Mouse (Mus musculus) liver, embryonic 14.5 days (tissue): ENCODE measurements around the gene Shank2. TPM values are rescaled to one million over a fixed set of nuclear protein-coding genes. Genes with fewer than 3 reads are reported as not detected.

Source experiments
- ATAC-seq: fragments of 200-750 bp; cut with Nextera tagmentation; 2 replicates; pipeline ENCODE4 v1.8.0; 2017; ENCODE audit warnings: moderate number of reproducible peaks, mild to moderate bottlenecking, moderate library complexity; ENCODE audit not compliant: insufficient read depth
- DNase-seq, 3 experiments: peaks; one replicate each; pipeline ENCODE4 v3.0.0-alpha.2; 2012 to 2013; ENCODE audit warnings: low read depth in 3 of 3, low spot score in 3 of 3
- H3K27ac ChIP-seq: fragments of 300-500 bp; sonication (generic); 2 replicates; pipeline ENCODE4 v1.5.1; 2014; ENCODE audit warnings: moderate library complexity, mild to moderate bottlenecking, control low read depth, inconsistent platforms
- H3K27me3 ChIP-seq: fragments of 300-500 bp; sonication (generic); 2 replicates; pipeline ENCODE4 v1.6.1; 2014; ENCODE audit warnings: mild to moderate bottlenecking, low read length, moderate library complexity; ENCODE audit not compliant: control insufficient read depth, insufficient read depth
- H3K36me3 ChIP-seq: fragments of 300-500 bp; sonication (generic); replicated peaks from 2 replicates; pipeline ENCODE4 v1.6.1; 2014; ENCODE audit warnings: low read depth; ENCODE audit not compliant: control insufficient read depth, insufficient read depth
- H3K4me1 ChIP-seq, 2 experiments: fragments of 200-500 bp in 1 of 2; fragments of 300-500 bp in 1 of 2; sonication (generic) in 1 of 2; replicated peaks; 2 replicates each; pipeline ENCODE4 v1.6.1; 2012 to 2014; ENCODE audit warnings: antibody characterized with exemption in 1 of 2, inconsistent platforms in 1 of 2, low read length in 1 of 2; ENCODE audit not compliant: control insufficient read depth in 2 of 2, insufficient read depth in 2 of 2
- H3K4me2 ChIP-seq: fragments of 300-500 bp; sonication (generic); 2 replicates; pipeline ENCODE4 v1.6.1; 2014; ENCODE audit warnings: low read depth, mild to moderate bottlenecking, control low read depth, moderate library complexity
- H3K4me3 ChIP-seq, 2 experiments: fragments of 200-500 bp in 1 of 2; fragments of 300-500 bp in 1 of 2; sonication (generic) in 1 of 2; 2 replicates each; pipeline ENCODE4 v1.5.1; 2012 to 2014; ENCODE audit warnings: low read depth in 2 of 2, low read length in 2 of 2, mild to moderate bottlenecking in 2 of 2, control low read depth in 1 of 2, inconsistent platforms in 1 of 2, moderate library complexity in 1 of 2; ENCODE audit not compliant: insufficient read depth in 1 of 2
- H3K9ac ChIP-seq: fragments of 300-500 bp; sonication (generic); replicated peaks from 2 replicates; pipeline ENCODE4 v1.6.1; 2014; ENCODE audit warnings: mild to moderate bottlenecking, control low read depth, moderate library complexity
- H3K9me3 ChIP-seq: fragments of 300-500 bp; sonication (generic); 2 replicates; pipeline ENCODE4 v1.6.1; 2016; ENCODE audit warnings: low read length, mixed read lengths; ENCODE audit not compliant: control insufficient read depth
- CTCF ChIP-seq: IDR thresholded peaks from 2 replicates; pipeline ENCODE4 v1.5.1; 2016; ENCODE audit warnings: antibody characterized with exemption, low read depth, control low read depth
- EP300 ChIP-seq: IDR thresholded peaks from 2 replicates; pipeline ENCODE4 v1.6.1; 2016; ENCODE audit warnings: antibody characterized with exemption, low read depth
- WGBS: fragments of 180-500 bp; shearing (Covaris S2); extraction: QIAGEN DNeasy Blood & Tissue Kit; methylation state at CpG from one replicate; pipeline ENCODE4 v1.1.7; 2014; ENCODE audit not compliant: insufficient replicate concordance; 5-methylcytosine and 5-hydroxymethylcytosine counted together
- polyA plus RNA-seq, 2 experiments: library from polyadenylated mRNA; depleted of rRNA in 1 of 2; stranded (reverse) in 1 of 2; unstranded in 1 of 2; fragments of >200 nt; fragmentation: Nextera tagmentation in 1 of 2; extraction: Ambion mirVana in 1 of 2; gene quantifications; 2 replicates each; pipeline versions ENCODE4 v1.2.1 to v1.2.3; 2012 to 2014

Shank2 gene
- polyA plus RNA-seq, 2 experiments: 0.17 to 0.35 TPM

DNA sequence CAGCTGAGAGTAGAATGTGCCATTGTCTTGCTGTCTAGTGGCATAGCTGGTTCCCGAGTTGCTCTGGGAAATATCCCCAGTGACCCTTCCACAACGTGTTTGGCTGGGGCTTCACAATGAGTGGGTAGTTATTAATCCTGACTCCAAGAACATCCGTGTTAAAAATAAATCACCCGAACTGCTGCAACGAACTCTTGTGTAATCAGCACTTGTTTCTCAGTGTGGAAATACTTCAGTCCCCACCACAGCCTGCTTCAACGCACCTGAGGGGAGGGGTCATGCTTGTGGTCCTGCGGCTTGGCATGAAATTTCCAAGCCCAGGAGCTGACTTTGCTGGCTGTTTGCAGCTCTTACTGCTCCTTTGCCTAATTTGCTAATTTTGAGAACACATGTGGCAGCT is 35.1 kb upstream of the Shank2 start:
- 57% methylated on average over 7 of the region's 7 CpGs for WGBS
- H3K9me3 ChIP-seq: no peaks in the 10 kb centered on the region
- no peaks in the 10 kb centered on the region for H3K27me3 ChIP-seq
- H3K4me2 ChIP-seq: no peak overlapping the region
- H3K4me3 ChIP-seq: no peak overlapping the region
- H3K27ac ChIP-seq: no peak overlapping the region
- H3K36me3 ChIP-seq: no peaks in the 10 kb centered on the region
- no peak overlapping the region for H3K9ac ChIP-seq
- ATAC-seq: no peak
- DNase-seq: no peak
- TF ChIP-seq EP300: no peak
- TF ChIP-seq CTCF: no peak
- H3K4me1 ChIP-seq: no peaks in the 10 kb centered on the region

GRCm38 (mm10) chr7:143977491-143977830 is 24.3 kb upstream of the Shank2 start:
- WGBS: 12% methylated on average over 5 of the region's 5 CpGs
- no peak for ATAC-seq
- peak overlapping the region; percentile 24 to 48; a peak in 3 of 4 replicates for H3K4me3 ChIP-seq
- no peaks in the 10 kb centered on the region for H3K36me3 ChIP-seq
- H3K27me3 ChIP-seq: peaks cover 21% of the 10 kb centered on the region
- H3K4me1 ChIP-seq: no peaks in the 10 kb centered on the region
- no peak for DNase-seq
- H3K27ac ChIP-seq: no peak overlapping the region
- H3K4me2 ChIP-seq: peak overlapping the region; percentile 50; the same call in 1 of the 2 replicates
- no peak for TF ChIP-seq CTCF
- TF ChIP-seq EP300: no peak
- H3K9ac ChIP-seq: no peak overlapping the region
- H3K9me3 ChIP-seq: no peaks in the 10 kb centered on the region

DNA sequence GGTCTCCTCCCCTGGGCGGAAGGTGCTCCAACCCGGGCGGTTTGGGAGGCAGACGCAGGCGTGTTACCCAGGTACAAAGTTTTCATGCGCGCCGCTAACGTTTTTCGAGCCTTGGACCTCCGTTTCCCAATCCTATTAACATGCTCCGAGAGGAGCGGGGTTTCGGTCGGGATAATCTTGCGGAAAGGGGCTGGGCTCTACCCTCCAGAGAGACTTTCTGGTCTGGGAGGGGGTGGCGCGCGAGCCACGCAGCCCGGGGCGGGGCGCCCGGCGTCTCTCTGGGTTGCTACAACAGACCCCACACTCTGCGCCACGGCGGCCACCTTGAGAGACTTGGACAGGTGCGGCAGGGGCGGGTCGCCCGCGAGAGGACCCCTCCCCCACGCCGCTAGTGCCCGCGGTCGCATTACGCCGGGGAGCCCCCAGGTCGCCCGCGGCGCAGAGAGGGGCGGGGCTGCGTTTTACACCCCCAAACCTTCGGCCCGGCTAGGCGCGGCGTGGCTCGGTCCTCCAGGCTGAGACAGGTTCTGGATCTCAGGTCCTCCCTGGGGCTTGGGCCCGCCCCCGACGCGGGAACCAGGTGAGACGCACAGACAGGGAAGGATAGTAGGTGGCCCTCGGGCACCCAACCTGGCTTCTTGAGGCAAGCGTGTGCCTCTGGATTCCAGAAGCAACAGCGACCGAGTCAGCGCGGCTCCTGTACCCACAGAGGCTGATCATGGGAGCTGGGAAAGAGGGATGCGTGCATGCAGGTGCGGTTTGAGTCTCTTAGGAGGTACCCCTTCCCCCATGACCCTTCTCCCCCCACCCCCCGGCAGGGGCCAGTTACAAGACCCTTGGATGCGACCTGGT is 23.7 kb upstream of the Shank2 start:
- Histone ChIP-seq H3K4me2 (peak overlapping the region; percentile 50), H3K4me1 (no peaks in the 10 kb centered on the region), H3K9me3 (no peaks in the 10 kb centered on the region), H3K27ac (no peak overlapping the region), H3K9ac (no peak overlapping the region), H3K4me3 (peak overlapping the region; percentile 24 to 48), H3K27me3 (peaks cover 21% of the 10 kb centered on the region), H3K36me3 (no peaks in the 10 kb centered on the region)
- 3% methylated on average over 67 of the region's 67 CpGs for WGBS
- no peak for DNase-seq
- TF ChIP-seq CTCF: no peak
- ATAC-seq: peak; percentile 28; the same call in 1 of the 2 replicates

DNA sequence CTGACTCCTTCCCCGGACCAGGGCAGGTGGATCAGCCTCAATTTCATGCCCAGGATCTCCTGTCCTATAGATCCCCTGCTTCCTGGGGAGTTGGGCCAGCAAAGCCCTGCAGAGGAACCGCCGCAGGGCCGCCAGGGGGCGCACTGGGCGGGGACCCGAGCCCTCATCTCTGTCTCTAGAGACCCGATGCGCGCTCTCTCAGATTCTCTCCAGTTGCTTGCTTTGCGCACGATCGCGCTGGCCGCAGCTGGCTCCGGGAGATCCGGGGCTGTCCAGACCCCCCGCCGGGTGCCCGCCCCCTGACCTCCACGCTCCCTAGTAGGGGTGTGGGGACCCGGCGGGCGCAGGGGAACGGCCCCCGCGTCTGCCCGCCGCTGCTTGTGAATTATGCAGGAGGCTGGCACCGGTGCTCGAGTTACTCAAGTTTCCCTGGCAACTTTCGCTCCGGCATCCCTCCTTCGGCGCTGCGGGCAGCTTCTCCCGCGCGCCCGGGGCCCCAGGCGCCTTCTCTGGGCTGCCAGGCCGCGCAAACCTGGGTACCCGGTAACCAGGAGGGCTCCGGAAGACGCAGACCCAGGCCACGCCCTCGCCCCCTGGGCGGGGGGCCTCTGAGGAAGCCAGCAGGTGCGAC is 22.9 kb upstream of the Shank2 start:
- TF ChIP-seq EP300 (no peak), CTCF (peak; percentile 79)
- WGBS: 1% methylated on average over 50 of the region's 50 CpGs
- Histone ChIP-seq H3K4me2 (peak overlapping the region; percentile 50), H3K9ac (no peak overlapping the region), H3K4me3 (peak overlapping the region; percentile 39 to 48), H3K27ac (no peak overlapping the region), H3K4me1 (no peaks in the 10 kb centered on the region), H3K36me3 (no peaks in the 10 kb centered on the region), H3K27me3 (peaks cover 21% of the 10 kb centered on the region), H3K9me3 (no peaks in the 10 kb centered on the region)
- peak; percentile 5 to 19 (median 7) for DNase-seq
- ATAC-seq: peak; percentile 52; the same call in 1 of the 2 replicates

DNA sequence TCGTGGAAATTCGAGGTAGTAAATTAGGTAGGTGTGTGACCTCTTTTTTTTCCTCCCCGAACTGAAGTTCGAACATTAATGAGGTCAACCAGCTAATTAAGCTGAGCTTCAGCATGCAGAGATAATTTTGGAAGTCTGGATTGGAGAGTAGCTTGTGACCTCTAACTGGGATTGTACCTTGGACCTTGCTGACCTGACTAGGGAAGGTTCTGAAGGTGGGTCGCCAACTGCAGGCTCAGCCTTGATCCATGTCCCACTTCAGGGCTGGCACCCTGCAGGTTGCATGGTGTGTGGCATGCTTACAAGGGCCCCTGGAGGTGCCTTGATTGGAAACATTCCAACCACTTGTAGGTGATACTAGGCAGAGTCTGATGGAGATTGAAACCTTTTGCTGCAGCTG is 21.7 kb upstream of the Shank2 start:
- Histone ChIP-seq H3K36me3 (no peaks in the 10 kb centered on the region), H3K9me3 (no peaks in the 10 kb centered on the region), H3K4me2 (peak overlapping the region; percentile 48), H3K4me3 (no peak overlapping the region), H3K4me1 (no peaks in the 10 kb centered on the region), H3K9ac (no peak overlapping the region), H3K27me3 (peaks cover 21% of the 10 kb centered on the region), H3K27ac (no peak overlapping the region)
- DNase-seq (no peak), ATAC-seq (no peak)
- WGBS: 39% methylated on average over 5 of the region's 5 CpGs
- TF ChIP-seq CTCF (no peak), EP300 (no peak)
